Mouse (Mus musculus) gastrocnemius, postnatal 25 days (tissue): Measurements from ENCODE around the gene Gnb2. TPM values are rescaled to one million over a fixed set of nuclear protein-coding genes. Genes with fewer than 3 reads are reported as not detected.

Experiments used
- DNase-seq: peaks from one replicate; pipeline ENCODE4 v3.0.0; 2022
- long read RNA-seq, 2 experiments: library from polyadenylated mRNA; stranded (forward); transcript quantifications; one replicate each; pipeline ENCODE4 v2.0.0; 2021
- total RNA-seq, 2 experiments: library from RNA; stranded (reverse); gene quantifications; 1 replicate in 1 of 2; 2 replicates in 1 of 2; pipeline ENCODE4 v1.2.3; 2021

Gnb2 gene
- 100 to 1,000 TPM; 129 to 130 TPM for total RNA-seq
- long read RNA-seq, experiment 1, transcript Gnb2-201 (10 exons, 1,860 nt): major isoform, 48 of 70 reads
- long read RNA-seq, experiment 1, partial matches to known transcripts: 4 of 70 reads
- long read RNA-seq, experiment 1, other reads (novel, unspliced or antisense): 14 of 70 reads
- long read RNA-seq, experiment 2, transcript Gnb2-201 (10 exons, 1,860 nt): major isoform, 57 of 71 reads
- long read RNA-seq, experiment 2, partial matches to known transcripts: 1 of 71 reads
- long read RNA-seq, experiment 2, other reads (novel, unspliced or antisense): 11 of 71 reads

GRCm38 (mm10) chr5:137533117-137533827 lies at the start of gene Gnb2, which contains the start of gene Epo:
Gnb2 (minus strand) TSS chr5:137533510.
Epo (minus strand) TSS chr5:137533242.
- peak; percentile 99 for DNase-seq

GRCm38 (mm10) chr5:137582702-137583101 lies 49.4 kb upstream of the Gnb2 start:
- no peak for DNase-seq

GRCm38 (mm10) chr5:137580246-137580645 lies 46.9 kb upstream of the Gnb2 start:
- DNase-seq: no peak

DNA sequence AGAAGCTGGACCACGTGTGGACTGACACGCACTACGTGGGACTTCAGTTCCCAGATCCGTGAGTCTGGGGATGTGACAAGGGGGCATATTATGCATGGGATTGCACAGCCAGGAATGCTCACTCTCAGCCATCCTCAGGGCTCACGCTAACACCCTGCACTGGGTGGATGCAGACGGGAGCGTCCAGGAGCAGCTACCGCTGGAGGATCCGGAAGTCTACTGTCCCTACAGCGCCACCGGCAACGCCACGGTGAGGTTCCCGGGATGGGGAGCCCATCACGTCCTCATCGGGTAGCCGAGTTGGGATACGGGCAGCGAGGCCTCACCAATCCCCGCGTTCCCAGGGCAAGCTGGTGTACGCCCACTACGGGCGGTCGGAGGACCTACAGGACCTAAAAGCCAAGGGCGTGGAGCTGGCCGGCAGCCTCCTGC lies 41.2 kb upstream of the Gnb2 start:
- DNase-seq: no peak

GRCm38 (mm10) chr5:137570691-137571586 lies 37.6 kb upstream of the Gnb2 start:
- DNase-seq: no peak

DNA sequence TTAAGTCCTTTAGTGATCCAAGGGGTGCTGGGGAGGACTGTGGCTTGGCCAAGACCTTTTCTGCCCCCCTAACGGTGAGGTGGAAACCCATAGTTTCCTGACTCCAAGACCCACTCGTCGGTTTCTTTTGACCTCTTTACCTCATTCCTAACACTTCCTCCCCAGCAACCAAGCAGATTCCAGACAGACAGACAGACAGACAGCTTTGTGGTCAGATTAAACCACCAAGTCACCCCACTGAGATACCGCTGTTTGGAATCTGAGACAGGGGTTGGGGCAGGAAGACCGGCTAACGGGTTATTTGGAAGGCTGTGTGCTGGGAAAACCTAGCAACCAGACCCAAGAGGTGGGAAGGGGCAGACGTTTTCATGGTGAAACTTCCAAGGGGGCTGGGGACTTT lies 36.9 kb upstream of the Gnb2 start:
- no peak for DNase-seq

DNA sequence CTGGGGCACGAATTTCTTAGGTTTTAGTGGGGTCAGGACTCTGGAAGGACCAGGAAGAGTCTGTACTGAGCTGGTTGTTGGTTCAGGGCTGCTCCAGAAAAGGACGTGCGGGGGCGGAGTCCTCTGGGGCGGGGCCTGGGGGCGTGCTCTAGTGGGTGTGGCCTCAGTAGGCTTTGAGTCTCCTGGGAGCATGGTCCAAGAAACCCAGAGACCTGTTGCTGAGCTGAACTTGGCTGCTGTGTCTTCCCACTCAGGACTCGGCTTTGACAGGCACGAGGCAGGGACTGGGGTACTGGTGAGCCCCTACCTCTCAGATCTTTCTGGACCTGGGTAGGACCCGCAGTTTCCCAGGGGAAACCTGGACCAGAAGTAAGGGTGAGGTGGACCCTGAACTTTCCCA lies 36.4 kb upstream of the Gnb2 start, which contains the start of gene Tfr2:
TSS of gene Tfr2 (plus strand) at position 176 of the 400 bp plus-strand sequence.
- no peak for DNase-seq

DNA sequence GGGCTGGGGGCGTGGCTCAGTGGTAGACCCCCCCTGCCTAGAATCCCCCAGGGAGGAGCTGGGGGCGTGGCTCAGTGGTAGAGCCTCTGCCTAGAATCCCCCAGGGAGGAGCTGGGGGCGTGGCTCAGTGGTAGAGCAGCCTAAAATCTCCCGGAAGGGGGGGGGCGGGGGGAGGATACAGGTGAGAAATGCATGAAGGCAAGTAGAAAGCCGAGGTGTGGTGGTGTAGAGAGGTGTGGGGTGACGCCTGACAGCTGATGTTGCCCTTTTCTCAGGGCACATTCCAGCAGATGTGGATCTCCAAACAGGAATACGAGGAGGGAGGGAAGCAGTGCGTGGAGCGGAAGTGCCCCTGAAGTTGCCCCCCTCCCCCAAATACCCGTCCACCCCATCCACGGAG lies 35.7 kb upstream of the Gnb2 start:
- DNase-seq: no peak

DNA sequence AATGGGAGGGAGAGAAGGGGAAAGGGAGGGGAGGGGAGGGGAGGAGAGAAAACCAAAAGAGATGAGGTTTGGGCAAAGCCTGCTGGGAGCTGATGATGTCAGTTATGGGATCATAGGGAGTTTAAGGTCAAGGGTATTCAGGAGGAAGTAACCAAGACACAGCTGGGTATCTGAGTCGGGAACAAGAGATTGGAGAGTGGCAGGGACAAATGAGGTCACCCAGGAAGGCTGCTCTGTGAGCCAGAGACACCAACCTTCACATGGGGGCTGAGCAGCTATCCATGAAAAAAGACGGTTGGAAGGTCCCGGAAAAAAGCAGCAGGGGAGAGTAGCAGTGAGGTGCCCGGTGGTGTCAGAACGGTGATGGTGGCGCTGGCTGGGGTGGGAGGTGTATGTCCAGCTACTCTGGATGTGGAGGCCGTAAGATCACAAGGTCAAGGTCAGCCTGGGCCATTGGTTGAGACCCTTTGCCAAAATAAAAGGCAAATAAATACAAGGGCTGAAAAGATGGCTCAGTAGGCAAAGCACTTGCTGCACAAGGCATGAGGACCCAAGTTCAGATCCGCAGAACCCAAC lies 35.0 kb upstream of the Gnb2 start:
- DNase-seq: no peak

GRCm38 (mm10) chr5:137566416-137566815 lies 33.1 kb upstream of the Gnb2 start:
- no peak for DNase-seq

DNA sequence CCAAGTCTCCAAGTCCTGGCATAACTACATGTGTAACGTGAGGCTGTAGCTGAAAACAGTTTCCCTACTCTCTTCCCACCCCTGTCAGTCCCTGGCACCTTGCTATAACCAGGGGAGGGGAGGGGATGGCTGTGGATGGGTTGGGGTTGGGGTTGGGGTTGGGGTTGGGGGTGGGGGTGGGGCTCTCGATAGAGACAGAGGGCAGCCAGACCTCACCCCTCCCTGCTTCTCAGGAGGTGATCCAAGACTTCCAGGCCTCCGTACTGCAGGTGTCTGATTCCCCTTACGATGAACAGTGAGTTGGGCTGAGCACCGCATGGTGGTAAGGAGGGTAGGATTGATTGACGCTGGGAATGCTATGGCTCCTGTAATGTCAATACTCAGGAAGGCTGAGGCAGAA lies 32.4 kb upstream of the Gnb2 start:
- no peak for DNase-seq

- no peak for DNase-seq
Observed at GRCm38 (mm10) chr5:137562965-137563364, 29.7 kb upstream of the Gnb2 start.

DNA sequence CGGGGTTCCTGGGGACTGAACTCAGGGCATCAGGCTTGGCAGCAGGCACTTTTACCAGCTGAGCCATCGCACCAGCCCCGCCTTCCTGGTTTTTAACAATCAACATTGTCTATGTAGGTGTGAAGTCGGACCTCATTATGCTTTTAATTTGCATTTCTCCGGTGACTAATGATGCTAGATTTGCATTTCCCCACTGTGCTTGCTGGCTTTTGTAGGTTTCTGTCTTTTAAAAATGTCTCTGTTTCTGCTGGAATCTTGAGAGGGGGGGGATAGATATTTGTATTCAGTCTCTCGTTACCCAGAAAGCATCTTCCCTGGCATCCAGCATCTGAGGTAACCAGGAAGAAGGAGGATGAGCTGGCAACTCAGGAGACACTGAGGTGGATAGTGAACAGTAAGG lies 28.2 kb upstream of the Gnb2 start:
- no peak for DNase-seq

- no peak for DNase-seq
Observed at GRCm38 (mm10) chr5:137553898-137554297, 20.6 kb upstream of the Gnb2 start.

DNA sequence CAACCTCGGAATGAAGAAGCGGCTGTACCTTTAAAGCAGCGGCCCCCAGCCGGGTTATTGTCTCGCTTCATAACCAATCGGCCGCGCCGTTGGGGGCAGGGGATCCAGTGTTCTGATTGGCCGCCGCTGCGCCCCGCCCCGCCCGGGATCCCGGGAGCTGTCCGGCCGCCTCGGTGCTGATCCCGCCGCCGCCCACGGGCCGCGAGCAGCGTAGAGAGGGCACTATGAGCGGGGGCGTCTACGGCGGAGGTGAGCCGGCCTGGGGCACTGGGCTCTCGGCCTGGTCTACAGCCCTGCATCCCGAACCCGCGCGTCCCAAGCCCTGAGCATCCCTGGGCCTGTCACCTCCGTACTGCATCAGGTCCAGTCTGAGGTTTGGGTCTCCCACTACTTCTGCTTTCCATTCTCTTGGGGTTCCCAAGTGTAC lies 20.1 kb upstream of the Gnb2 start, which contains the start of gene Actl6b:
TSS of gene Actl6b (plus strand) at position 107 of the 427 bp plus-strand sequence.
- DNase-seq: peak; percentile 64

- no peak for DNase-seq
Observed at GRCm38 (mm10) chr5:137553000-137553399, 19.7 kb upstream of the Gnb2 start.

DNA sequence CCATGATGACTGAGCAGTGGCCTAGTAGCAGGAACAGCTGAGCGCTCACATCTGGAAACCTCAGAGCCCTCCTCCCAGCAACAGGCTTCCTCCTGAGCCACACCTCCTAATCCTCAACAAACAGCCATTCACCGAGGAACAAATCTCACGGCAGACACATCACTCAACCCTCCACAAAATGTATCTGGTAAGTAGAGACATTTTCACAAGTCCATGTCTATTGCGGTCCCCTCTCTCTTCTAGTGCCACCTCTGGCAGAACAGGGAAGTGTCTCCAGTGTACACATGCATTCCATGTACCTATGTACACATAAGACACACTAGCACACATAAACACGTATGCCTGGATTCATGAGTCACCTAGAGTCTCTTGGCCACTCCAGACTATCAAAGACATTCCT lies 17.8 kb upstream of the Gnb2 start:
- no peak for DNase-seq

DNA sequence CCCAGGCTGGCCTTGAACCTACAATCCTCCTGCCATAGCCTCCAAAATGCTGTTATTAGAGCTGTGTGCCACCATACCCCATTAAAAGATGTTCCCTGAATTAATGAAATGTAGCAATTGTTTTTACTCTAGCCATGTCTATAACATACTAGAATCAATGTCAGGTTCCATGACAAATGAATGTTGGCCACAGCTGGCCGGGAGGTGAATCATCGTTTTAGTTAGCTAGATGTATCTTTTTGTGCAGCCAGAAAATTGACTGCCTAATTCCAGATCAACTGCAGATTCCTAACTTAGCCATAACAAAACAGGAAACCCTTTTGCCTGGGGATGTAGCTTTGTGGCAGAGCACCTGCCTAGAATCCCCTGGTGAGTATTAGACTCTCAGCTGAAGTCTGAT lies 16.5 kb upstream of the Gnb2 start:
- DNase-seq: no peak

GRCm38 (mm10) chr5:137545596-137545995 lies 12.3 kb upstream of the Gnb2 start:
- DNase-seq: no peak

- DNase-seq: no peak
Observed at GRCm38 (mm10) chr5:137544926-137545325, 11.6 kb upstream of the Gnb2 start.

GRCm38 (mm10) chr5:137541768-137542540 lies 8.6 kb upstream of the Gnb2 start:
- DNase-seq: no peak
